Mouse (Mus musculus): Measurements from ENCODE around the gene Gna12.

The Gna12 gene

DNA sequence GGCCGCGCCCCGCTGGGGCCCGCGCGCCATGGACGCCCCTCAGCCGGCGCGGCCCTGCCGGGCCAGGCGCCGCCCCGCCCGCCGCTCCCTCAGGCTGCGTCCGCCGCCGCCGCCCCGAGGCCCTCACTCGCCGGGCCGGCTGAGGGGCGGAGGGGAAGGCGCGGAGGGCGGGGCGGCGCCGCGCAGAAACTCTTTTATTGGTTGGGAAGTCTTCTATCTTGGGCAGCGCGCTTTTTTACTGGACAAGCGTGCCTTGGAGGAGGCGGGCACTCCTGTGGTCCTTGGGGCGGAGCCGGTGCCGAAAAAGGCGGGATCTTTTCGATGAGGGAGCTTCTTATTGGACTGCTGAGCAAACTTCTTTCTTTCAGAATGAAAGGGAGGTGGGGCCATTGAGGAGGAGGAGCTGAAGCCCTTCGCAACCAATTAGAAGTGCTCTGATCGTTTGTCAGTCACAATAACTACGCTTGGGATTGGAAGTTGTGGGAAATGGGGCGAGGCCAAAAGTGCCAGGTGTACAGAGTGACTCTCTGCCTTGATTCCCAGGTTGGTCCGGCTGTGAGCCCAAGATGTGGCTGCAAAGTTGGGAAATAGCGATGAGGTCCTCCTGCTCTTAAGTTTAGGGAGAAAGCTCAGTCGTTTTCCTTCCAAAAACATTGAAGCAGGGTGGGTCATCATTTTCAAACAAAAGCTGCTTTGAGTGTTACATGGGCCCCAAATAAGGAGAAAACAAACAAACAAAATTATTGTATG lies at the start of gene Gna12:
Gene Gna12, minus strand, starts transcription at position 118 of the 750 bp plus-strand sequence.
- DNase-seq, result peak; percentile 98

- DNase-seq, result peak; percentile 37
Observed at GRCm38 (mm10) chr5:140878644-140879043, 48.4 kb upstream of the Gna12 start.

GRCm38 (mm10) chr5:140873736-140874307 lies 43.6 kb upstream of the Gna12 start:
- no peak for DNase-seq

GRCm38 (mm10) chr5:140873039-140873551 lies 42.9 kb upstream of the Gna12 start:
- peak; percentile 30 for DNase-seq

DNA sequence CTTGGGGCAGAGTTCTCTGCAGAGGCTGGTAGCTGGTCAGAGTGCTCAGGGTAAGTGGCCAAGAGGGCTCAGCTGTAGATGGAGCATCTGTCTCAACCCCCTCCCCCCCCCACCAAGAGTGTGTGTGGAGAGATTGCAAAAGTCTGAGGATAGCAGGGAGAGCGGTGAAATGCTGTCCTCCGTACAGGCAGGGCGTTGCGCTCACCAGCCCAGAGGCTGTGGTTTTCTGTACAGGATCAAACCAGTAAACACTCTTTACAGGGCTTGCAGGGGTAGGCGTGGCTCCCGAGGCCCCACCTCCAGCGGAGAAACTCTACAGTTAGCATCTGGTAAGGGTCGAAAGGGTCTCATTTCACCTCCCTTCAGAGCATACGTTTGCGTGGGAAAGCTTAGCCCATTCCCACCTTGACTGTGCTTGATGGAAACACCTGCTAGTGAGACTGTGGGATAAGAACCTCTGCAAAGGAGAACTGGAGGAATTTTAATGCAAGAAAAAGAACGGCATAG lies 42.4 kb upstream of the Gna12 start:
- peak; percentile 84 for DNase-seq

GRCm38 (mm10) chr5:140871241-140871640 lies 41.0 kb upstream of the Gna12 start:
- peak; percentile 67 for DNase-seq

- DNase-seq, result peak; percentile 80
Observed at GRCm38 (mm10) chr5:140869034-140869433, 38.8 kb upstream of the Gna12 start.

DNA sequence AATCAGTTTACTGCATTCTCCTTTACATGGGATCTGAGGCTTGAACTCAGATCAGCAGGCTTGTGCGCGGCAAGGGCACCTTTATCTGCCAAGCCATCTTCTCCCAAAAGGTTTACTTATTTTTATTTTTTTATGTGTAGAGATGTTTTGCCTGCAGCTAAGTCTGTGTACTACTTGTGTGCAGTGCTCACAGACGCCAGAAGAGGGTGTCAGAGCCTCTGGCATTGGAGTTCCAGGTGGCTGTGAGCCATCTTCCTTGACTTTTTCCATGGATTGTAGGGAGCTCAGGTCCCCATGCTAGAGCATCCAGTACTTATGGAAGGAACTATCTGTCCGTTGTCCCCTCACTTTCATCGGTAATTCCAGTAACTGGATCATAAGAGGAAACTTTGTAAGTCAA lies 29.5 kb upstream of the Gna12 start:
- no peak for DNase-seq

DNA sequence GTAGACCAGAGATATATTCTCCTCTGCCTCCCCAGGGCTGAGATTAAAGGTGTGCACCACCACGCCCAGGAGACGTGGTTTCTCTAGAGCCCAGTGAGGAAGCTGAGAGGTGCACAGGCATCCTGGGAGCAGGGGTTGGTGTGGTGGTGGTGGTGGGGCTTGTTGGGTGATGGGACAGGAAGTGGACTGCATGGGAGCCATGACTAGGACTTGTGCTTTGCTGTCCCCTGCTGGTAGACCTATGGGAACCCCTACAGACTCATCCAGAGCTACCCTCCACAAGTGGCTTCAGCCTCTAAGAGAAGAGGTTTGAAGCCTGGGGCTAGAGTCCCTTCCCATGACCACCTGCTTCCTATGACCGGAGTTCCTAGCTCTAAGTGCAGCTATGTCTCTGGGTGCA lies 28.1 kb upstream of the Gna12 start:
- peak; percentile 66 for DNase-seq

GRCm38 (mm10) chr5:140857432-140858154 lies 27.4 kb upstream of the Gna12 start:
- peak; percentile 40 for DNase-seq

GRCm38 (mm10) chr5:140855909-140856530 lies 25.8 kb upstream of the Gna12 start:
- DNase-seq, result no peak

DNA sequence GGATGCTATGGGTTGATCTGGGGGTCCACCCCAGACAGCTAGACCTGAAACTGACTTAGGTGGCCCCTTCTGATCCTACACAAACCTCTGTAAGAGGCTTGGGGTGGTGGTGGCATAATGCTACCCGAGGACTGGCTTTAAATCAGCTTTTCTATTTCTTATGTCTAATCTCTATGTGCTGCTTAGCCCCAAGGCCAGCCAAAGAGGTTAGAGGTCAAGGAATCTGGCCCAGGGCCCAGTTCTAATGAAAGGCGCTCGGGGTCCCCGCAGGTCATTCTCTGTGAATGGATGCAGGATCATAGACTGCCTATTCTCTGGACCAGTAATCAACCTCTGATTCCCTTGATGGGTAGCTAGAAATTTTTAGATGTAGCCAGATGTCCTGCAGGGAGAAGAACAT lies 24.5 kb upstream of the Gna12 start:
- no peak for DNase-seq

GRCm38 (mm10) chr5:140853723-140854122 lies 23.5 kb upstream of the Gna12 start:
- DNase-seq, result no peak

DNA sequence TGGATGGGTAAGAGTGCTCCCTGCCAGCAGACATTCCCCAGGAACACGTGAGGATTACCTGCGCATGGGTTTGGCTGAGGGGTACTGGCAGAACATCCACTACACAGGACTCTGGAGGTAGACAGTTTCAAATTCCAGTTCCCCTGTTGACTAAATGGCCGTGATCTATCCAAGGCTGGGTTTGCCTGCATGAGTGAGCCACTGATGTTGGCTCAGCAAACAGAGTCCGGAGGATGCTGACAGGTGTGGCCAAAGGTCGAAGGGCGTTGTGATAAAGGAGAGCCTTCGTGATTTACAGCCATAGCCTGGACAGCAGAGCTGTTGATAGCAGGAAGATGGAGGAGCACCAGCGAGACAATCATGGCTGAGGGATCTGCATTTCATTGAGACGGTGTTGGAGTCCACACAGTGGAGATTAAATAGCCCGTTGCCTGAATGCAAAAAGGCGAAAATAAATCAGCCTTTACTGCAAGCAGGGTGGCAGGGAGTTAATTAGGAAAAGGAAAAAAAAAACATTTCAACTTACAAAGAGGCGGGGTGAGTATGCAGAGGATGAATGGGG lies 22.3 kb upstream of the Gna12 start:
- DNase-seq, result no peak

DNA sequence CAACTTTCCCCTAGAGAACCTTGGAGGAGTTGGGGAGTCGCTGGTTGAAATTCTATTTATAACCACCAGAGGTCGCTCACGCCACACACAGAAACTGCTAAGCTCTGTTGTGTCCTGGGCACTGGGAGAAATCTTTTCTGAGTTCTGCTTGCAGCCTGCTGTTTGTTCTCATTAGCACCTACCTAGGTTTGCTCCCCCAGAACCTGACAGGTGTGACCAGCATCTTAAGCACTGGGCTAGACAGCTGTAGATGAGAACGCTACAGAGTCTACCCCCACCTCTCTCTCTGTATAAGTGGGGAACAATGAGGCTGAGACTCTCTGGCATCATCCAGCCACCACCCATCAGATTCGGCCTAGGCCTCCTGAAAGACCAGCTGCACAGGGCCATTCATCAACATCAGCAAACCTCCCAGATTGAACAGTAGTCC lies 17.1 kb upstream of the Gna12 start:
- peak; percentile 44 for DNase-seq

- DNase-seq, result no peak
Observed at GRCm38 (mm10) chr5:140841942-140842341, 11.7 kb upstream of the Gna12 start.

DNA sequence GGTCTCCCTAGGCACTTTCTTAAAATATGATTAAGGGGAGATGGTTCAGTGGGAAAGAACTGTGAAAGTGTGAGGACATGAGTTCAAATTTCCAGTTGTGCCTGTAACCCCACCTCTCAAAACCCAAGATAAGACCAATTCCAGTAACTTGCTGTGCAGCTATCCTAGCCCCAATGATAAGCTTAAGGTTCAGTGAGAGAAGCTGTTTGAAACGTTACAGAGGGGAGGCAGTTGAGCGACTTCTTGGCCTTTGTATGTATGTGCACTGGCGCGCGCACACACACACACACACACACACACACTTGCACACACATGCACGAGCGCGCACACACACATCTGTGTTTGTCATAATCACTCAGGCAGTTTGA lies 817 bp upstream of the Gna12 start:
- DNase-seq, result no peak

DNA sequence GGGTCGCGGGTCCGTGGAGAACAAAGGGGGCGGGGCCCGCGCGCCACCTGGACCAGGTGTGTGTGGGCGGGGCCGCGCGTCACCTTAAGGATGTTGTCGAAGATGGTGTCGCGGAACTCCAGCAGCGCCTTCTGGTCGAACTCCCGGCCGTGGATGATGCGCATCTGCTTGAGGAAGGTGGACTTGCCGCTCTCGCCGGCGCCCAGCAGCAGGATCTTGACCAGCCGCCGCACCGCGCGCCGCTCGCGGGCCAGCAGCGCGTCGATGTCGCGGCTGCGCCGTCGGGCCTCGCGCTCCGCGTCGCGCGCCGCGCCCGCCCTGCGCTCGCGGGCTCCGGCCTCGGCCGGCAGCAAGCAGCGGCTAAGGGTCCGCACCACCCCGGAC lies 328 bp downstream of the Gna12 start:
- DNase-seq, result peak; percentile 69

GRCm38 (mm10) chr5:140829081-140829910 lies 935 bp downstream of the Gna12 start:
- no peak for DNase-seq

DNA sequence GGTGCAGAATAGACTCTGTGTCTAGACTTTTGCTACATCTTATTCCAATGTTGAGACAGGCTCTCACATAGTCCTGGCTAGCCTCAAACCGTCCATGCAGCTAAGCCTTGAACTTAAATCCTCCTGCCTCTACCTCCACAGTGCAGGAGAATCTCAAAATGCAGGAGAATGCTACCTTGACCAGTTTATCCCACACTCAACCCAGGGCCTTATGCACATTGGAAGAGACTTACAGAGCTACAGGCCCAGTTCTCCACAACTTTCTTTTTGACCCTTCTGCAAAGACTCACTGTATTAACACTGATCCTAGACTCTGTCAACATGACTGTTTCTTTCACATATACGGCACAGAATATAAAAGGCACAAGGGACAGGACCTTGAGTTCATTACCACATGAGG lies 1.9 kb downstream of the Gna12 start:
- DNase-seq, result no peak

DNA sequence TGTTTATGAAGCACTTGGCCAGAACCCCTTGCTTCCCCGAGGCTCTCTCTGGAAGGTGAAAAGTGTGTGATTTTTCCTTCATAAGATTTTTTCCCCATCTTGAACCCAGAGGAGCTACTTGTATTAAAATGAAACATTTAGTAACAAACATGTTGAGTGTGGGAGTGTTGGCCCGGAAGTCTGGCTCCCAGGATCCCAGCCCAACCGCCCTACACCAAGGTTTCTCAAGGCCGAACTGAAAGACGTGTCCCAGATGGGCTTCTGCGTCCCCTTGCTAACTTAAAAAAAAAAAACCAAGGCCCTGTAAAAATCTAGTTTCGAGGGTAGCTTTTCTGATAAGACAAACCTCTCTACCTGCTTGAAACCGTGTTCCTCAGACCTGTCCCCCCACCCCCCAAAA lies 2.3 kb downstream of the Gna12 start:
- DNase-seq, result no peak

- DNase-seq, result no peak
Observed at GRCm38 (mm10) chr5:140827413-140827812, 2.8 kb downstream of the Gna12 start.

Measured in thymus, postnatal 14 days (tissue).